Mouse (Mus musculus): ENCODE measurements around the gene Gje1.

- TF ChIP-seq TAL1 (IDR thresholded peaks at IDR 0.05; ENCODE audit: low read length) (no peak), GATA1 (IDR thresholded peaks at IDR 0.05; ENCODE audit: low read length) (no peak)
Measured at GRCm38 (mm10) chr10:14705072-14706066, 12.6 kb downstream of the Gje1 start, which contains the start of the genes Vta1 and Nmbr.

Measured in erythroblast, embryonic 14.5 days (primary cell).